Mouse (Mus musculus): ENCODE measurements at regions not wholly inside any gene's neighbourhood (a gene's known extent, or its start where the extent isn't known, plus 50 kb on each side); places are given as distances from the start of the nearest gene placed in this dataset.

GRCm38 (mm10) chr1:61265706-61266127, 288.0 kb downstream of the Icos start:
- DNase-seq (ENCODE audit: extremely low spot score), result peak; percentile 27

GRCm38 (mm10) chr1:61273843-61274242, 296.1 kb downstream of the Icos start:
- no peak for DNase-seq (ENCODE audit: extremely low spot score)

GRCm38 (mm10) chr1:61274244-61274643, 296.5 kb downstream of the Icos start:
- no peak for DNase-seq (ENCODE audit: extremely low spot score)

GRCm38 (mm10) chr1:61277170-61277710, 299.5 kb downstream of the Icos start:
- DNase-seq (ENCODE audit: extremely low spot score), result no peak

- no peak for DNase-seq (ENCODE audit: extremely low spot score)
Measured at GRCm38 (mm10) chr1:61288185-61288584, 310.5 kb downstream of the Icos start.

GRCm38 (mm10) chr1:61288946-61289345, 311.2 kb downstream of the Icos start:
- DNase-seq (ENCODE audit: extremely low spot score), result no peak

GRCm38 (mm10) chr1:61289552-61289951, 311.8 kb downstream of the Icos start:
- no peak for DNase-seq (ENCODE audit: extremely low spot score)

- no peak for DNase-seq (ENCODE audit: extremely low spot score)
Measured at GRCm38 (mm10) chr1:61293106-61293505, 315.4 kb downstream of the Icos start.

GRCm38 (mm10) chr1:61295219-61295618, 317.5 kb downstream of the Icos start:
- DNase-seq (ENCODE audit: extremely low spot score), result no peak

GRCm38 (mm10) chr1:61296831-61297230, 319.1 kb downstream of the Icos start:
- DNase-seq (ENCODE audit: extremely low spot score), result no peak

- no peak for DNase-seq (ENCODE audit: extremely low spot score)
Measured at GRCm38 (mm10) chr1:61297361-61297760, 319.6 kb downstream of the Icos start.

- DNase-seq (ENCODE audit: extremely low spot score), result peak; percentile 77
Measured at GRCm38 (mm10) chr1:61298064-61298463, 320.3 kb downstream of the Icos start.

GRCm38 (mm10) chr1:61298779-61299178, 321.1 kb downstream of the Icos start:
- no peak for DNase-seq (ENCODE audit: extremely low spot score)

- DNase-seq (ENCODE audit: extremely low spot score), result peak; percentile 19
Measured at GRCm38 (mm10) chr1:61300491-61300890, 322.8 kb downstream of the Icos start.

GRCm38 (mm10) chr1:61301041-61302030, 323.6 kb downstream of the Icos start:
- DNase-seq (ENCODE audit: extremely low spot score), result peak; percentile 15

- peak; percentile 21 for DNase-seq (ENCODE audit: extremely low spot score)
Measured at GRCm38 (mm10) chr1:61302570-61303071, 324.9 kb downstream of the Icos start.

GRCm38 (mm10) chr1:61306296-61306695, 328.6 kb downstream of the Icos start:
- no peak for DNase-seq (ENCODE audit: extremely low spot score)

- no peak for DNase-seq (ENCODE audit: extremely low spot score)
Measured at GRCm38 (mm10) chr1:61309563-61309962, 329.1 kb upstream of the Pard3b start.

GRCm38 (mm10) chr1:61310063-61310760, 328.4 kb upstream of the Pard3b start:
- no peak for DNase-seq (ENCODE audit: extremely low spot score)

GRCm38 (mm10) chr1:61310761-61311090, 327.9 kb upstream of the Pard3b start:
- no peak for DNase-seq (ENCODE audit: extremely low spot score)

GRCm38 (mm10) chr1:61313196-61313595, 325.4 kb upstream of the Pard3b start:
- no peak for DNase-seq (ENCODE audit: extremely low spot score)

GRCm38 (mm10) chr1:61316261-61316660, 322.4 kb upstream of the Pard3b start:
- DNase-seq (ENCODE audit: extremely low spot score), result no peak
